Mouse (Mus musculus) cerebellum, adult 2 months (tissue): ENCODE results near the gene Tenm2. TPM values are rescaled to one million over a fixed set of nuclear protein-coding genes. Genes with fewer than 3 reads are reported as not detected.

Experiments used
- DNase-seq, 2 experiments: peaks; one replicate each; pipeline ENCODE4 v3.0.0; 2021
- H3K27ac ChIP-seq: fragments of 200-500 bp; 2 replicates; pipeline ENCODE4 v1.5.1; 2012; ENCODE audit warnings: low read length, control low read depth, inconsistent platforms; ENCODE audit not compliant: insufficient read depth
- H3K27me3 ChIP-seq: fragments of 200-500 bp; 2 replicates; pipeline ENCODE4 v1.6.1; 2012; ENCODE audit warnings: inconsistent platforms, mild to moderate bottlenecking, low read length, moderate library complexity; ENCODE audit not compliant: control insufficient read depth, insufficient read depth
- H3K4me1 ChIP-seq: fragments of 200-500 bp; 2 replicates; pipeline ENCODE4 v1.6.1; 2011; ENCODE audit warnings: low read length; ENCODE audit not compliant: control insufficient read depth, insufficient read depth
- H3K4me3 ChIP-seq: fragments of 200-500 bp; replicated peaks from 2 replicates; pipeline ENCODE3; 2011; ENCODE audit warnings: mild to moderate bottlenecking, low read depth, low read length, control low read depth; ENCODE audit not compliant: insufficient read depth
- CTCF ChIP-seq: fragments of 200-500 bp; IDR thresholded peaks from 2 replicates; pipeline ENCODE4 v1.5.1; 2011; ENCODE audit warnings: low read depth, mild to moderate bottlenecking, control low read depth, low read length, moderate library complexity, borderline replicate concordance; ENCODE audit not compliant: insufficient read depth
- POLR2A ChIP-seq: fragments of 200-500 bp; IDR thresholded peaks from 2 replicates; pipeline ENCODE4 v1.6.1; 2011; ENCODE audit warnings: low read length, control low read depth, borderline replicate concordance; ENCODE audit not compliant: insufficient read depth
- WGBS: fragments of 180-500 bp; shearing (Covaris S2); methylation state at CpG from one replicate; pipeline ENCODE4 v1.1.7; 2018; 5-methylcytosine and 5-hydroxymethylcytosine counted together
- polyA plus RNA-seq: library from polyadenylated mRNA; depleted of rRNA; stranded (reverse); fragments of >200 nt; gene quantifications from 2 replicates; pipeline ENCODE4 v1.2.3, GENCODE M21; 2012

Gene Tenm2
- polyA plus RNA-seq, 1 experiment, result 9.1 TPM

- Histone ChIP-seq H3K27ac (no peak overlapping the region), H3K4me3 (no peak overlapping the region), H3K27me3 (no peaks in the 10 kb centered on the region), H3K4me1 (no peaks in the 10 kb centered on the region)
- TF ChIP-seq CTCF (no peak), POLR2A (no peak)
- 63% methylated on average over 6 of the region's 6 CpGs for WGBS
- no peak for DNase-seq
Observed at GRCm38 (mm10) chr11:36700131-36700530, 535.6 kb downstream of the Tenm2 start.

GRCm38 (mm10) chr11:36698268-36698667 lies 537.5 kb downstream of the Tenm2 start:
- no peak for TF ChIP-seq CTCF
- TF ChIP-seq POLR2A, result no peak
- no peaks in the 10 kb centered on the region for H3K4me1 ChIP-seq
- no peak overlapping the region for H3K4me3 ChIP-seq
- 89% methylated on average over 7 of the region's 7 CpGs for WGBS
- no peak for DNase-seq
- H3K27ac ChIP-seq, result no peak overlapping the region
- no peaks in the 10 kb centered on the region for H3K27me3 ChIP-seq

- TF ChIP-seq POLR2A (no peak), CTCF (no peak)
- Histone ChIP-seq H3K4me1 (no peaks in the 10 kb centered on the region), H3K4me3 (no peak overlapping the region), H3K27ac (no peak overlapping the region), H3K27me3 (no peaks in the 10 kb centered on the region)
- WGBS, result 82% methylated on average over 8 of the region's 8 CpGs
- no peak for DNase-seq
Observed at GRCm38 (mm10) chr11:36697816-36698215, 537.9 kb downstream of the Tenm2 start.

- Histone ChIP-seq H3K27ac (no peak overlapping the region), H3K4me3 (no peak overlapping the region), H3K4me1 (no peaks in the 10 kb centered on the region), H3K27me3 (no peaks in the 10 kb centered on the region)
- DNase-seq, result no peak
- 34% methylated on average over 10 of the region's 10 CpGs for WGBS
- TF ChIP-seq CTCF (no peak), POLR2A (no peak)
Observed at GRCm38 (mm10) chr11:36697021-36697639, 538.6 kb downstream of the Tenm2 start.

GRCm38 (mm10) chr11:36694810-36695209 lies 541.0 kb downstream of the Tenm2 start:
- DNase-seq, result no peak
- TF ChIP-seq POLR2A (no peak), CTCF (no peak)
- no peaks in the 10 kb centered on the region for H3K4me1 ChIP-seq
- H3K27ac ChIP-seq, result no peak overlapping the region
- 67% methylated on average over 8 of the region's 8 CpGs for WGBS
- no peak overlapping the region for H3K4me3 ChIP-seq
- no peaks in the 10 kb centered on the region for H3K27me3 ChIP-seq

GRCm38 (mm10) chr11:36692637-36693036 lies 543.1 kb downstream of the Tenm2 start:
- DNase-seq, result no peak
- WGBS, result 61% methylated on average over 3 of the region's 3 CpGs
- H3K4me1 ChIP-seq, result no peaks in the 10 kb centered on the region
- TF ChIP-seq POLR2A, result no peak
- TF ChIP-seq CTCF, result no peak; the same call in 1 of the 2 replicates
- no peak overlapping the region for H3K27ac ChIP-seq
- H3K4me3 ChIP-seq, result no peak overlapping the region
- H3K27me3 ChIP-seq, result no peaks in the 10 kb centered on the region

- H3K4me1 ChIP-seq, result no peaks in the 10 kb centered on the region
- no peak for DNase-seq
- 61% methylated on average over 6 of the region's 6 CpGs for WGBS
- no peak overlapping the region for H3K4me3 ChIP-seq
- no peak overlapping the region for H3K27ac ChIP-seq
- H3K27me3 ChIP-seq, result no peaks in the 10 kb centered on the region
- no peak for TF ChIP-seq CTCF
- no peak for TF ChIP-seq POLR2A
Observed at GRCm38 (mm10) chr11:36690826-36691225, 544.9 kb downstream of the Tenm2 start.

GRCm38 (mm10) chr11:36686253-36686652 lies 549.5 kb downstream of the Tenm2 start:
- Histone ChIP-seq H3K27me3 (no peaks in the 10 kb centered on the region), H3K27ac (no peak overlapping the region), H3K4me3 (no peak overlapping the region), H3K4me1 (no peaks in the 10 kb centered on the region)
- no peak for DNase-seq
- 75% methylated on average over 6 of the region's 6 CpGs for WGBS
- TF ChIP-seq POLR2A (no peak), CTCF (no peak)
